Mouse (Mus musculus): ENCODE results near the gene Ptpn22. TPM values are rescaled to one million over a fixed set of nuclear protein-coding genes. Genes with fewer than 3 reads are reported as not detected.

Gene Ptpn22
- total RNA-seq, 2 experiments from 2014 or later: 15.5 to 19.4 TPM

DNA sequence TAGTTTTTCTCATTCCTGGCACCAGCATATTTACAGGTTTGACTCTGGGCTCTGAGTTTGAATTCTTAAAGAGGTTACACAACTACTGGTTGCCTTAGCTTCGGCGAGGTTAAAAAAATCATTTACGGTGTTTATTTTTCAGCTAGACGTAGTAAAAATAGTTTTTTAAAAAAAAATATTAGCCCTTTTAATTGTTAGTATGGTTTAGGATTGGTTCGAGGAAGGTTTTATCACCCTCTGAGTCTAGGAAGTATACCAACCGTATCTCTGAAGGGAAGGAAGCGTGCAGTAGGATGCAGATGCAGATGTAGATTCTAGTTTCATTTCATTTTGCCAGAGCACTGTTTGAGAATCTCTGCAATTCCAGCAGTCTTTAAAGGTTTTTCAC is 55.9 kb downstream of the Ptpn22 start:
- ATAC-seq (replicated peaks; ENCODE audit: low FRiP score, low TSS enrichment, poor library complexity, severe bottlenecking): no peak

GRCm38 (mm10) chr3:103916205-103916838 is 56.7 kb downstream of the Ptpn22 start:
- no peak for ATAC-seq (replicated peaks; ENCODE audit: low FRiP score, low TSS enrichment, poor library complexity, severe bottlenecking)

DNA sequence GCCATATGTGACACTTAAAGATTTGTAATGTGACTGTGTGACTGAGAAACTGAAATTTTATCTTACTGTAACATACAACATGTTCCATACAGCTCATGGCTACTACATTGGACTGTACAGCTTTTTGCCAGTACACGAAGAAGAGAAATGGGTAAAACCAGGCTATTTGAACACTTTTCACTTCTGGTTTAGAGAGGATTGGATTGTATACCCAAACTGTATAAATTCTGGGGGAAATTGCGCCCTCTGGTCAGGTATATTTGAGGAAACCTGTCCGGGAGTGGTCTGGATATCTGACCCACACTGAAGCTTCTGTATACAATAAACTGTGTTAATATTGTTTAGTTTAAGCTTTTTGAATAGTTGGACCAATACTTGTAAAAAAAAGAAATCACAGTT is 57.2 kb downstream of the Ptpn22 start:
- no peak for ATAC-seq (replicated peaks; ENCODE audit: low FRiP score, low TSS enrichment, poor library complexity, severe bottlenecking)

DNA sequence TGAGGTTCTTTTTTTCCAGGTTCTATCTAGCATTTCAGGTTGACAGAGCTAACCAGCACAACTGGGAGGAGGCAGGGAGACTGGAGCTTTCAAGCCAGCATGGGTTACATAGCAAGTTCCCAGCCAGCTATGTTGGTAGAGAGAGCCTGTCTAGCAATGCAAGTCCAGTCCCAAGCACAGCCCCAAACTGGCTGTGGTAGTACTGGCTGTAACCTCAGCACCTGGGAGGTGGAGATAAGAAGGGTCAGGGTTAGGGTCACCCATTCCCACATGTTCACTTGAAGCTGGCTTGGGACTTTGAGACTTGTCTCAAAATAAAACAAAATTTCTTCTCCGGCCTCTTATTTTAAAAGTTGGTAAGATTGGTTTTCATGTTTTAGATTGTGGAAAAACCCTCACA is 60.5 kb downstream of the Ptpn22 start:
- ATAC-seq (replicated peaks; ENCODE audit: low FRiP score, low TSS enrichment, poor library complexity, severe bottlenecking): peak; percentile 58

GRCm38 (mm10) chr3:103925302-103925701 is 65.7 kb downstream of the Ptpn22 start:
- no peak for ATAC-seq (replicated peaks; ENCODE audit: low FRiP score, low TSS enrichment, poor library complexity, severe bottlenecking)

GRCm38 (mm10) chr3:103927511-103927910 is 67.9 kb downstream of the Ptpn22 start:
- peak; percentile 98 for ATAC-seq (replicated peaks; ENCODE audit: low FRiP score, low TSS enrichment, poor library complexity, severe bottlenecking)

DNA sequence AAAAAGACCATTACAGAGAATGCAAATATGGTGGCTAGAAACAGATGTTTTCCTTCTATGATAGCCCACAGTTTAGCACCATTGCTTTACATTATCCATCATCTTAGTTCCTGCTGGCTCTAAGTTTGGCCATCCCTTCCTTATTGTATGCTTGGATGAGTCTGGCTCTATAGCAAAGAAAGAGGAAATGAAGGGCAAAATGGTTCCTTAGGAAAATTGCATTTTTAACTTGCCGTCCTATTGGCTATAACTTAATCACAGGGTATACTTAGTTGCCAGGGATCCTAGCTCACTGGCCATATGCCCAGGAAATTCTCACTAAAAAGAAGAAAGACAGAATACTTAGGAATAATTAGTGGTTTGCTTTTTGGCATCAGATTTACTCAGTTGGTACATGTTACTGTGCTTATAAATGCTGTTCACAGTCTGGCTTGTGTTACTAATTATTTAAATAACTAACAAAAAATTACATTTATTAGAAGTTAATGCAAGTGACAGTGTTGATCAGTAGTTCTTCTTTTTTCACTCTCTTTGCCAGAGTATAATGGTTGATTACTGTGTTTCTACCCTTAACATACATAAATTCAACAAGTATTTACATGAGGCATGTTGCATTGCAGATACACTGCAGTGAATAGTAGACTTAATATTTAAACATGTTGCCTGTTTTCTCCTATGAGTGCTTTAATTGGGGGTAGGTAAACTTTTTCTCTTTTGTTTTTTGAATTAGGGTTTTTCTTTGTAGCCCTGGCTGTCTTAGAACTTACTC is 85.4 kb downstream of the Ptpn22 start:
- no peak for ATAC-seq (replicated peaks; ENCODE audit: low FRiP score, low TSS enrichment, poor library complexity, severe bottlenecking)

GRCm38 (mm10) chr3:103948666-103949065 is 89.1 kb downstream of the Ptpn22 start:
- ATAC-seq (replicated peaks; ENCODE audit: low FRiP score, low TSS enrichment, poor library complexity, severe bottlenecking): no peak

- no peak for ATAC-seq (replicated peaks; ENCODE audit: low FRiP score, low TSS enrichment, poor library complexity, severe bottlenecking)
Observed at GRCm38 (mm10) chr3:103960622-103961021, 101.0 kb downstream of the Ptpn22 start.

Other genes starting within 250 kb of the Ptpn22 start
- not detected in 2 replicates for gene Atg4a-ps, start 213.7 kb upstream of the Ptpn22 start, total RNA-seq (2014; fragmentation: Nextera tagmentation)
- 0.88 and 1.7 TPM in 2 replicates for gene Atg4a-ps, start 213.7 kb upstream of the Ptpn22 start, total RNA-seq (2017)
- gene Olfml3, start 121.8 kb upstream of the Ptpn22 start, total RNA-seq (2014; fragmentation: Nextera tagmentation): not detected in 2 replicates
- gene Olfml3, start 121.8 kb upstream of the Ptpn22 start, total RNA-seq (2017): 0.56 TPM in 1 of 2 replicates, not detected in the other
- not detected in 2 replicates for gene Gm10964, start 120.4 kb upstream of the Ptpn22 start, total RNA-seq (2014; fragmentation: Nextera tagmentation)
- not detected in 2 replicates for gene Gm10964, start 120.4 kb upstream of the Ptpn22 start, total RNA-seq (2017)
- gene Hipk1, start 68.2 kb upstream of the Ptpn22 start, total RNA-seq (2014; fragmentation: Nextera tagmentation): 98.1 and 127 TPM in 2 replicates
- gene Hipk1, start 68.2 kb upstream of the Ptpn22 start, total RNA-seq (2017): 64.3 and 69.2 TPM in 2 replicates
- 17.9 and 25.4 TPM in 2 replicates for gene Dclre1b, start 50.4 kb upstream of the Ptpn22 start, total RNA-seq (2014; fragmentation: Nextera tagmentation)
- 8.3 and 9.8 TPM in 2 replicates for gene Dclre1b, start 50.4 kb upstream of the Ptpn22 start, total RNA-seq (2017)
- 14.9 and 22.2 TPM in 2 replicates for gene Ap4b1, start 50.3 kb upstream of the Ptpn22 start, total RNA-seq (2014; fragmentation: Nextera tagmentation)
- 14.6 and 28.8 TPM in 2 replicates for gene Ap4b1, start 50.3 kb upstream of the Ptpn22 start, total RNA-seq (2017)
- not detected in 2 replicates for gene Gm43064, start 50.2 kb upstream of the Ptpn22 start, total RNA-seq (2014; fragmentation: Nextera tagmentation)
- gene Gm43064, start 50.2 kb upstream of the Ptpn22 start, total RNA-seq (2017): not detected in 2 replicates
- gene Bcl2l15, start 27.2 kb upstream of the Ptpn22 start, total RNA-seq (2014; fragmentation: Nextera tagmentation): 6.4 and 10.1 TPM in 2 replicates
- 4.0 and 9.3 TPM in 2 replicates for gene Bcl2l15, start 27.2 kb upstream of the Ptpn22 start, total RNA-seq (2017)
- gene Rsbn1, start 54.3 kb downstream of the Ptpn22 start, total RNA-seq (2014; fragmentation: Nextera tagmentation): 22.9 and 25.1 TPM in 2 replicates
- 30.6 and 38.4 TPM in 2 replicates for gene Rsbn1, start 54.3 kb downstream of the Ptpn22 start, total RNA-seq (2017)
- 21.7 and 28.2 TPM in 2 replicates for gene Phtf1, start 108.3 kb downstream of the Ptpn22 start, total RNA-seq (2014; fragmentation: Nextera tagmentation)
- 32.7 and 35.5 TPM in 2 replicates for gene Phtf1, start 108.3 kb downstream of the Ptpn22 start, total RNA-seq (2017)